Mouse (Mus musculus) E14TG2a.4 (cell line): Measurements from ENCODE around the gene Arhgef3.

Experiments used
- CTCF ChIP-seq: conservative IDR thresholded peaks from 2 replicates; pipeline ENCODE4 v1.5.1; 2014; ENCODE audit warnings: low read length
- POU5F1 ChIP-seq: IDR thresholded peaks from 2 replicates; pipeline ENCODE4 v1.6.1; 2014; ENCODE audit warnings: low read length, borderline replicate concordance

DNA sequence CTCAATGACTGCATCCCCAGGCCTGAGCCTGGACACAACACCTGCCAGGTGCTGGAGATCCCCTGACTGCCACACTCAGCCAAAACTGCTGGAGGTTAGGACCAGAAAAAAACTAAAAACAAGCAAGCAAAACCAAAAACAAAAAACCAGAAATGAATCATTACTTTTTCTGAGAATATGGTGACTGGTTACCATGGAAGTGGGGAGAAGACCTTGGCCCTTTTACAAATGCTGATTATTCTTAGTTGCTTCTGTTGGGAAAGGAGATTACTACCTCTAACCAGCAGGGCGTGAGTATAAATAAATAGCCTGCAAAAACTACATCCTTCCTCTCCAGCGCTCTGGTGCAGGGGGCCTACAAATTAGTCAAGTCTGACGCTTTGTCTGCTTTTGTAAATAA is 194.1 kb downstream of the Arhgef3 start:
- no peak for TF ChIP-seq CTCF
- TF ChIP-seq POU5F1 = no peak
